Mouse (Mus musculus) small intestine, adult 2 months (tissue): ENCODE data around the gene Snx11.

Source experiments
- CTCF ChIP-seq: fragments of 200-500 bp; IDR thresholded peaks from 2 replicates; pipeline ENCODE4 v1.5.1; 2012; ENCODE audit warnings: low read depth, mild to moderate bottlenecking, control low read depth, inconsistent platforms, low read length, moderate library complexity, mixed read lengths; ENCODE audit not compliant: insufficient replicate concordance, insufficient read length; ENCODE audit errors: extremely low read depth
- POLR2A ChIP-seq: fragments of 200-500 bp; IDR thresholded peaks from 2 replicates; pipeline ENCODE4 v1.6.1; 2012; ENCODE audit warnings: low read depth, mild to moderate bottlenecking, control low read depth, inconsistent platforms, low read length, moderate library complexity

DNA sequence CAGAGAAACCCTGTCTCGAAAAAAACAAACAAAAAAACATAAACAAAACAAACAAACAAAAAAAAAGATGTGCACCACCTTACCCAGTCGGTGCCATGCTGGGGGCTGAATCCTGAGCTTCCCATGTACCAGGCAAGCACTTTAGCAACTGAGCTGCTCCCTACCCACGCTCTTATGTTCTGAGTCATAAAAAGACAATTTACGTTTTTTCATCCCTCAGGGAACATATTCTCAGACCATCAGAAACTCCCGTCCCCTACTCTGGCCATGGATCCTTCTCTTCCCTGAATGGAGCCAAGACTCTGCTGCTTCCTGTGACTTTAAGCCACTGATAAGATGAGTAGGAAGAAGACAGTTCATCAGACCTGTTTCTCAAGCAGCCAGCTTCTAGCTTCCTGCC, 19.0 kb downstream of the Snx11 start:
- TF ChIP-seq POLR2A (no peak), CTCF (no peak)
